Mouse (Mus musculus) ES-Bruce4 (cell line): ENCODE measurements around the gene Mbip. TPM values are rescaled to one million over a fixed set of nuclear protein-coding genes. Genes with fewer than 3 reads are reported as not detected.

ENCODE experiments used
- H3K27ac ChIP-seq: 2 replicates; pipeline ENCODE4 v1.5.1; 2012; ENCODE audit warnings: low read length, inconsistent platforms; ENCODE audit not compliant: insufficient read depth
- H3K27me3 ChIP-seq: 2 replicates; pipeline ENCODE4 v1.6.1; 2012; ENCODE audit warnings: mild to moderate bottlenecking, low read length, inconsistent platforms; ENCODE audit not compliant: control insufficient read depth, poor library complexity, insufficient read depth, severe bottlenecking
- H3K36me3 ChIP-seq: 2 replicates; pipeline ENCODE4 v1.6.1; 2012; ENCODE audit warnings: inconsistent platforms, mild to moderate bottlenecking, low read length, moderate library complexity; ENCODE audit not compliant: control insufficient read depth, poor library complexity, insufficient read depth, severe bottlenecking
- H3K4me1 ChIP-seq: one replicate; pipeline ENCODE4 v1.8.1; 2011; ENCODE audit warnings: low read length; ENCODE audit not compliant: control insufficient read depth, insufficient read depth
- H3K4me3 ChIP-seq: 2 replicates; pipeline ENCODE4 v1.5.1; 2011; ENCODE audit warnings: low read depth, mild to moderate bottlenecking, low read length
- H3K9ac ChIP-seq: 2 replicates; pipeline ENCODE4 v1.6.1; 2012; ENCODE audit warnings: low read depth, mild to moderate bottlenecking, inconsistent platforms; ENCODE audit not compliant: poor library complexity, severe bottlenecking
- H3K9me3 ChIP-seq: replicated peaks from 2 replicates; pipeline ENCODE4 v1.6.1; 2012; ENCODE audit warnings: mild to moderate bottlenecking, low read length, inconsistent platforms; ENCODE audit not compliant: control insufficient read depth, poor library complexity, insufficient read depth, severe bottlenecking
- CTCF ChIP-seq: IDR thresholded peaks from one replicate; pipeline ENCODE4 v1.8.1; 2011; ENCODE audit warnings: low read depth, low read length
- EP300 ChIP-seq: IDR thresholded peaks from 2 replicates; pipeline ENCODE4 v1.6.1; 2011; ENCODE audit warnings: low read depth, low read length; ENCODE audit not compliant: insufficient read depth
- POLR2A ChIP-seq: IDR thresholded peaks from one replicate; pipeline ENCODE4 v1.8.1; 2011; ENCODE audit warnings: low read length; ENCODE audit not compliant: insufficient read depth
- polyA plus RNA-seq: library from polyadenylated mRNA; stranded (reverse); fragments of >200 nt; gene quantifications from 2 replicates; pipeline ENCODE4 v1.2.4, GENCODE M21; 2011; ENCODE audit warnings: low read depth; ENCODE audit not compliant: missing spikeins, insufficient read depth, insufficient read length

Mbip gene
- polyA plus RNA-seq, 1 experiment, result 36.1 TPM

DNA sequence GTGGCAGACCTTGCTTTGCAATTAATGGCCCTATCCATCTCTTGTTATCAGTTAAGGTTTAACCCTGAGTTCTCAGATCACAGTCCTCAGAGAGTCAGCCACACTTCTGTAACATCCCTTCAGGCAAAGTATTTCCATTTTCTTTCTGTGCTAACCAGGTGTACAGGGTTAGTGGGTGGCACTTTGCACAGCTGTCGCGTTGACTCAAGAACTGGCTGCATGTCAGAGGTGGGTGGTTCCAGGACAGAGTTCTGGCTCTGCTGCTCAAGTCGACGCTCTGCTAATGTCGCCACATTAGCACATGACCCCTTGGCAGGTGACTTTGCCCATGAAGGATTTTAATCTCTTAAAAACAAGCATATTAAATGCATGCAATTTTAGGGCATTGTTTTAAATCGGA, 39.9 kb downstream of the Mbip start:
- TF ChIP-seq CTCF, result no peak
- no peak for TF ChIP-seq POLR2A
- no peak for TF ChIP-seq EP300

DNA sequence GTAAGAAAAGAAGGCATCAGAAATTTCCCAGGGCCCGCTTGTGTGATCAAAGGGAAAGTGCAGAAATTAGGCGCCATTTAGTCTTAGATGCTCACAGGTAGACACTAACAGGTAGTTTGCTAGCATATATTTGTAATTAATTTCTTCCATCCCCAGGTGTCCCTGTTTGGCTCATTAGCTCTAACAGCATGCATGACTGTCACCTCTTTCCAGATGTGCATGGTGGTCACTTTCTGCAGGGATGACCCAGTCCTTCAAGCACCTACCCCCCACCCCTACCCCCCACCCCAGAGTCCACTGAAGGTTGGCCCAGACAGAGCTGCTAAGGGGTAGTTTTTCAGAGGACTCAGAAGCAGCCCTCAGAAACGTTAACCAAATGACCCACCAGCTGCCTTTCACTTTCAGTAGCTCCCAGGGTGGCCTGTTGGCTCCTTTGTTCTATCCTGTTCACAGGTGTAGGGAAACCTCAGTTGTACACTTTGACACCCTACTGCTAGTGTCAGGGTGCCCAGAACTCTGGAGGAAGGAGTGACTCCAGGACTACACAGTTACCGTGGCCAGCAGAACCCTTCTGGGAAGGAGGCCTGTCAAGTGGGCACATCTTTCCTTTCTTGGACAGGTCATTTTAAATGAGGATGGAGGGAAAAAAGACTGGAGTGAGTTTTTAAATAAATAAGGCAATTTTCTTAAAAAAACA, 43.2 kb downstream of the Mbip start:
- no peaks in the 10 kb centered on the region for H3K9me3 ChIP-seq
- peak overlapping the region; percentile 45; the same call in 1 of the 2 replicates for H3K9ac ChIP-seq
- no peak for TF ChIP-seq POLR2A
- no peak for TF ChIP-seq CTCF
- no peak for TF ChIP-seq EP300
- peaks cover 8% of the 10 kb centered on the region for H3K4me1 ChIP-seq
- no peaks in the 10 kb centered on the region for H3K27me3 ChIP-seq
- no peaks in the 10 kb centered on the region for H3K36me3 ChIP-seq
- H3K4me3 ChIP-seq, result no peak overlapping the region
- no peak overlapping the region for H3K27ac ChIP-seq

More for the DNA sequence above, 39.9 kb downstream of the Mbip start:
- Histone ChIP-seq H3K36me3 (no peaks in the 10 kb centered on the region), H3K4me1 (peaks cover 3% of the 10 kb centered on the region), H3K27me3 (no peaks in the 10 kb centered on the region), H3K4me3 (no peak overlapping the region), H3K27ac (no peak overlapping the region), H3K9me3 (no peaks in the 10 kb centered on the region), H3K9ac (no peak overlapping the region)

- H3K27ac ChIP-seq, result no peak overlapping the region
- H3K27me3 ChIP-seq, result no peaks in the 10 kb centered on the region
- no peaks in the 10 kb centered on the region for H3K9me3 ChIP-seq
- H3K4me3 ChIP-seq, result peak overlapping the region; percentile 63
- TF ChIP-seq CTCF (no peak), POLR2A (no peak), EP300 (no peak)
- no peaks in the 10 kb centered on the region for H3K36me3 ChIP-seq
- H3K4me1 ChIP-seq, result peaks cover 10% of the 10 kb centered on the region
- H3K9ac ChIP-seq, result peak overlapping the region; percentile 45
Observed at GRCm38 (mm10) chr12:56301487-56302293, 44.0 kb downstream of the Mbip start.

DNA sequence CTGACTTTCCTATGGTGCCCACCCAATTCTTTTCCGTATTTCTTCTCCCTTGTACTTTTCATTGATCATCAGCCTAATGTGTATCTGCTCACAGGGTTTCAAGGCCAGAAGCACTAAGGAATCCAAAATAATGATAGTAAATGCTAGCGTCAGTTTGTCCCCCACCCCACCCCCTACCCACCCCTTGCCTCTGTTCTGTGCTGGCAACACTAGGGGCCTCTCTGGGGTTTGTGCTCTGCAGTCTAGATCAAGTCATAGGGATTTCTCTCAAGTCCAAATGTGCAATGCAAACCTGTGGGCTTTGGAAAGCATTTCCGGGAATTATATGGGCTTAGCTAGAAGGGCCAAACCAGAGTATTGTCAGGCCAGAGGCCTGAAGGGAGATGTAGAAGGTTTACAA, 46.1 kb downstream of the Mbip start:
- Histone ChIP-seq H3K36me3 (no peaks in the 10 kb centered on the region), H3K27me3 (no peaks in the 10 kb centered on the region), H3K9me3 (no peaks in the 10 kb centered on the region), H3K9ac (no peak overlapping the region), H3K4me3 (no peak overlapping the region), H3K4me1 (peaks cover 12% of the 10 kb centered on the region), H3K27ac (peak overlapping the region; percentile 39; the same call in 1 of the 2 replicates)
- TF ChIP-seq POLR2A (no peak), EP300 (no peak), CTCF (no peak)

GRCm38 (mm10) chr12:56298919-56299318, 46.8 kb downstream of the Mbip start:
- Histone ChIP-seq H3K27me3 (no peaks in the 10 kb centered on the region), H3K9me3 (no peaks in the 10 kb centered on the region)

More at GRCm38 (mm10) chr12:56298919-56299318, 46.8 kb downstream of the Mbip start:
- no peaks in the 10 kb centered on the region for H3K36me3 ChIP-seq
- no peak overlapping the region for H3K4me3 ChIP-seq
- TF ChIP-seq EP300, result no peak
- no peak for TF ChIP-seq POLR2A
- TF ChIP-seq CTCF, result no peak
- no peak overlapping the region; the same call in 1 of the 2 replicates for H3K27ac ChIP-seq
- H3K9ac ChIP-seq, result no peak overlapping the region
- peaks cover 12% of the 10 kb centered on the region for H3K4me1 ChIP-seq
